Mouse (Mus musculus) c-Kit-negative CD71-positive TER-119-positive erythroid progenitor cells, embryonic 14.5 days (primary cell): ENCODE data around the gene Phldb2.

Experiments
- DNase-seq: peaks from one replicate; pipeline ENCODE4 v3.0.0-alpha.2; 2013; ENCODE audit warnings: low read depth, low spot score

The Phldb2 gene

GRCm38 (mm10) chr16:45893796-45894195, 59.6 kb downstream of the Phldb2 start:
- no peak for DNase-seq

- no peak for DNase-seq
Observed at GRCm38 (mm10) chr16:45892928-45893327, 60.5 kb downstream of the Phldb2 start.

- DNase-seq = no peak
Observed at GRCm38 (mm10) chr16:45890471-45891200, 62.8 kb downstream of the Phldb2 start.

- no peak for DNase-seq
Observed at GRCm38 (mm10) chr16:45889636-45890035, 63.8 kb downstream of the Phldb2 start.

- no peak for DNase-seq
Observed at GRCm38 (mm10) chr16:45886599-45886998, 66.8 kb downstream of the Phldb2 start.

- DNase-seq = no peak
Observed at GRCm38 (mm10) chr16:45884194-45884593, 69.2 kb downstream of the Phldb2 start.

- DNase-seq = no peak
Observed at GRCm38 (mm10) chr16:45881177-45881832, 72.1 kb downstream of the Phldb2 start.

- DNase-seq = no peak
Observed at GRCm38 (mm10) chr16:45880101-45880751, 73.2 kb downstream of the Phldb2 start.

- no peak for DNase-seq
Observed at GRCm38 (mm10) chr16:45877739-45878138, 75.7 kb downstream of the Phldb2 start.

- DNase-seq = no peak
Observed at GRCm38 (mm10) chr16:45877171-45877570, 76.2 kb downstream of the Phldb2 start.

GRCm38 (mm10) chr16:45873397-45873796, 80.0 kb downstream of the Phldb2 start:
- DNase-seq = no peak

GRCm38 (mm10) chr16:45871286-45871976, 82.0 kb downstream of the Phldb2 start:
- DNase-seq = no peak

- DNase-seq = no peak
Observed at GRCm38 (mm10) chr16:45870651-45871050, 82.7 kb downstream of the Phldb2 start.

- DNase-seq = no peak
Observed at GRCm38 (mm10) chr16:45869044-45869443, 84.4 kb downstream of the Phldb2 start.

- DNase-seq = no peak
Observed at GRCm38 (mm10) chr16:45857277-45857863, 96.0 kb downstream of the Phldb2 start.

GRCm38 (mm10) chr16:45854499-45854898, 98.9 kb downstream of the Phldb2 start:
- no peak for DNase-seq

GRCm38 (mm10) chr16:45849045-45849444, 104.4 kb downstream of the Phldb2 start:
- no peak for DNase-seq

- DNase-seq = no peak
Observed at GRCm38 (mm10) chr16:45844875-45845274, 108.5 kb downstream of the Phldb2 start.

- no peak for DNase-seq
Observed at GRCm38 (mm10) chr16:45844049-45844780, 109.2 kb downstream of the Phldb2 start.

GRCm38 (mm10) chr16:45843351-45843891, 110.0 kb downstream of the Phldb2 start:
- no peak for DNase-seq

GRCm38 (mm10) chr16:45842440-45842839, 111.0 kb downstream of the Phldb2 start:
- DNase-seq = no peak
